Mouse (Mus musculus): Measurements from ENCODE around the gene Rexo5. TPM values are rescaled to one million over a fixed set of nuclear protein-coding genes. Genes with fewer than 3 reads are reported as not detected.
A peak's percentile ranks its signal among the peaks of the same experiment; 100 is the strongest.

Gene Rexo5
- polyA plus RNA-seq (2014; fragmentation: Nextera tagmentation; extraction: Ambion mirVana), result 21.0 and 25.2 TPM in 2 replicates

DNA sequence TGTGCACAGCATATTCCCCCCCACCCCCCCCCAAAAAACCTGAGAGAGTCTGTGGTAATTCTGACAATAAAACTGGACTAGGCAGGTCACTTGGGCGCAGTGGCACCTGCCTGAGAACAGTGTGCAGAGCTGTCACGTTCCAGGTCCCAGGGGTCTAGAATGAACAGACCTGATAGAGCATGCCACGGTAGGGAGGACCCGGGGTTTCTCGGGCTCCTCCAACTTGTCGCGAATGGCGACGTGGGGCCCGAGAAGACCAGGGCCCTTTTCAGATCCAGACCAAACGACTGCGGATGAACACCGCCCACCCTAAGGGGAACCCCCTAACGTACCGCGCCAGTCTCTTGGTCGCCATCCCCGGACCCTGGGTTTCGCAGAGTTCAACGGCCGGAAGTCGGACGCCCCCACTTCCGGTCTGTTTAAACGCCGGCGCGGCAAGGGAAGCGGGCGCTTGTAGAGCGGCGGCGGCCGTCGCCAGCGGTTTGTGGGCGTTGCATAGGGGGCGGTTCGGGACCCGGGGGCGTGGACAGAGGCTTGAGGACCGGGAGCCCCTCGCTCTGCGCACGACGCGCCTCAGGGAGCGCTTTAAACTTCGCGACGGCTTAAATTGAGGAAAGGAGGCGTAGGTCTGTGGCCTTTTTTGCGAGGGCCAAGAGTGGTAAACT is at the start of gene Rexo5, which contains the start of gene Eri2:
TSS of gene Rexo5 (plus strand) at position 421 of the 665 bp plus-strand sequence.
TSS of gene Eri2 (minus strand) at position 473 of the 665 bp plus-strand sequence.
- Histone ChIP-seq H3K36me3 (ENCODE audit: control insufficient read depth, insufficient read depth, low read length) (peaks cover 24% of the 10 kb centered on the region), H3K27ac (ENCODE audit: low read depth) (peak within 1 kb of the TSS; percentile 68), H3K4me1 (replicated peaks; ENCODE audit: control insufficient read depth, insufficient read depth, low read length) (peaks cover 9% of the 10 kb centered on the region), H3K27me3 (replicated peaks; ENCODE audit: control insufficient read depth, insufficient read depth, low read length) (no peaks in the 10 kb centered on the region), H3K4me3 (ENCODE audit: low read depth, low read length) (peak within 1 kb of the TSS; percentile 74), H3K9me3 (ENCODE audit: control insufficient read depth, low read length) (no peaks in the 10 kb centered on the region), H3K4me2 (ENCODE audit: low read length) (peak within 1 kb of the TSS; percentile 72), H3K9ac (ENCODE audit: low read length) (peak within 1 kb of the TSS; percentile 69)
- ATAC-seq (replicated peaks; ENCODE audit: low FRiP score, low TSS enrichment, low read depth), result peak; percentile 98
- DNase-seq (ENCODE audit: low spot score), result peak; percentile 94
- WGBS, result under 1% methylated on average over 53 of the region's 53 CpGs

DNA sequence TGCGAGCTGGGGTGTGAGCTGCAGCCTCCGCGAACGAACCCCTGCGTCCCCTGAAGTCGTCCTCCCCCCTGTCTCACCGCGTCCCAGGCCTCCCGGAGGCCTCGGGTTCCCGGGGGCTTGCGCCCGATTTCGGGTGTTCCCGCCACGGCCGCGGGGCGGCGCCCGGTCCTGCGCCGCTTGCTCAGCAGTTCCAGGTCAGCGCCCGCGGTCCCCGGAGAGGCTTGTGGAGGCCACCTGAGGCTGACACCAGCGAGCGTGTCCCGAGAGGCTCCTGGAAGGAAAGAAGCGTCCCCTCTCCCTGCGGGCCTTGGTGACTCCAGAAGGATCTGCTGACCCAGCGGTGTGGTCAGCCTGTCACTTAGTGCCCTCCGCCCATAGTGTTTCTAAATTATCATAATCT is 49.5 kb upstream of the Rexo5 start:
- Histone ChIP-seq H3K4me3 (ENCODE audit: low read depth, low read length) (0 out of 2 replicates have a peak overlapping the region, but pooled peaks have one; percentile 8), H3K9ac (ENCODE audit: low read length) (no peak overlapping the region), H3K27ac (ENCODE audit: low read depth) (no peak overlapping the region), H3K4me1 (replicated peaks; ENCODE audit: control insufficient read depth, insufficient read depth, low read length) (0 out of 2 replicates have a peak, but pooled peaks cover 3% of the 10 kb centered on the region), H3K9me3 (ENCODE audit: control insufficient read depth, low read length) (no peaks in the 10 kb centered on the region), H3K27me3 (replicated peaks; ENCODE audit: control insufficient read depth, insufficient read depth, low read length) (no peaks in the 10 kb centered on the region), H3K36me3 (ENCODE audit: control insufficient read depth, insufficient read depth, low read length) (no peaks in the 10 kb centered on the region), H3K4me2 (ENCODE audit: low read length) (peak overlapping the region; percentile 38)
- DNase-seq (ENCODE audit: low spot score), result peak; percentile 64
- peak; percentile 48; the same call in 1 of the 2 replicates for ATAC-seq (replicated peaks; ENCODE audit: low FRiP score, low TSS enrichment, low read depth)
- 7% methylated on average over 34 of the region's 34 CpGs for WGBS

DNA sequence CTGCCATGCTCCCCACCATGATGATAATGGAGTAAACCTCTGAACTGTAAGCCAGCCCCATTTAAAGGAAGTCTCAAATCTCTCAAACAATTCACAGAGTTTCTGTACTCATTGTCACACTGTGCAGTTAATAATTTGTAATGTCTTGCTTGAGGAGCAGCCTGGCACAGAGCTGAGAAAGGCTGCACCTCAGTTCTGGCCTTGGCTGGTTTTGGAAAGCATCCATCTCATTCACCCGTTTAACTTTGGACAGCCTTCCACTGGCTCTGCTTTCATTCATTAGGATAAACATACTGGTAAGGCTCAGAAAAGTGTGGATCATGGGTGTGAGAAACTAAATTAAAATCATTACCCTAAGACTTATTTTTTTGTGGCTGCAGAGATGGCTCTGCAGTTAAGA is 47.9 kb upstream of the Rexo5 start:
- Histone ChIP-seq H3K9ac (ENCODE audit: low read length) (no peak overlapping the region), H3K36me3 (ENCODE audit: control insufficient read depth, insufficient read depth, low read length) (no peaks in the 10 kb centered on the region), H3K9me3 (ENCODE audit: control insufficient read depth, low read length) (no peaks in the 10 kb centered on the region), H3K4me2 (ENCODE audit: low read length) (no peak overlapping the region), H3K27ac (ENCODE audit: low read depth) (no peak overlapping the region), H3K27me3 (replicated peaks; ENCODE audit: control insufficient read depth, insufficient read depth, low read length) (no peaks in the 10 kb centered on the region), H3K4me3 (ENCODE audit: low read depth, low read length) (no peak overlapping the region), H3K4me1 (replicated peaks; ENCODE audit: control insufficient read depth, insufficient read depth, low read length) (0 out of 2 replicates have a peak, but pooled peaks cover 3% of the 10 kb centered on the region)
- DNase-seq (ENCODE audit: low spot score), result no peak
- 72% methylated on average over 1 of the region's 1 CpGs for WGBS
- ATAC-seq (replicated peaks; ENCODE audit: low FRiP score, low TSS enrichment, low read depth), result no peak

DNA sequence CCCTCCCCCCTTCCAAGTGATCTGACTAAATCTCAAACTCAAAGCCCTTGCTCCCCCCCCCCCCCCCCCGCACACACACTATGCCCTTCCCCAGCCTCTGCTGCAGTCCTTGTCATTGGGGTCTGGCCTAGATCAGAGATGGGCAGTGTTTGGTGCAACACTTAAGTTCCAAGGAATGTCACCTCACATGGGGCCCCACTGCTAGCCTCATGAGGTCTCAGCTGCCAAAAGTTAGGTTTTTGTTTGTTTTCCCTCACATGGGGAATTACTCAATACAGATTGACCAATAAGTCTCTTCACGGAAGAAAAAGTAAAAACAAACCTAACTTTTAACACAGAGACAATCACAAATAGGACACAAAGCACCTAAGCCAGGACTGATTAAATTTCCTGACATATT is 45.0 kb upstream of the Rexo5 start:
- Histone ChIP-seq H3K4me3 (ENCODE audit: low read depth, low read length) (no peak overlapping the region), H3K27ac (ENCODE audit: low read depth) (no peak overlapping the region), H3K27me3 (replicated peaks; ENCODE audit: control insufficient read depth, insufficient read depth, low read length) (no peaks in the 10 kb centered on the region), H3K9me3 (ENCODE audit: control insufficient read depth, low read length) (no peaks in the 10 kb centered on the region), H3K4me2 (ENCODE audit: low read length) (no peak overlapping the region), H3K4me1 (replicated peaks; ENCODE audit: control insufficient read depth, insufficient read depth, low read length) (0 out of 2 replicates have a peak, but pooled peaks cover 3% of the 10 kb centered on the region), H3K36me3 (ENCODE audit: control insufficient read depth, insufficient read depth, low read length) (no peaks in the 10 kb centered on the region), H3K9ac (ENCODE audit: low read length) (no peak overlapping the region)
- ATAC-seq (replicated peaks; ENCODE audit: low FRiP score, low TSS enrichment, low read depth), result no peak
- no peak for DNase-seq (ENCODE audit: low spot score)
- 73% methylated on average over 2 of the region's 2 CpGs for whole genome bisulfite sequencing

DNA sequence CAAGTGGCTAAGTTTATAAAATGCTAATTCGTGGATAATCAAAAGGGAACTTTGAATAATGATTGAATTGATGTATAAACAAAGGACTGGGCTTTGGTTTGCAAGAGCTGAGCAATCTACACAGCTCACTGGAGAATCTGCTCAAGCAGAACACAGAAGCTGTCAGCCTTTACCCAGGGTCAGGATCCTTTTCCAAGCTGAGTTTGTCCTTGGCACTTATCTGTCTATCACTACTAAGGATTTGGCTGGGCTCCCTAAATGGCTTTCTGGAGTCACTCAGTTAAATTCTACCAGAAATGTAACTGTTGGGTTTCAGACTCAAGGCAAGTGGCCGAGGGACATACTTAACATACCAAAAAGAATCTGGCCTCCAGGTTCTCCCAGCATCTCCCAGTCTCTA is 43.9 kb upstream of the Rexo5 start:
- Histone ChIP-seq H3K9me3 (ENCODE audit: control insufficient read depth, low read length) (no peaks in the 10 kb centered on the region), H3K4me1 (replicated peaks; ENCODE audit: control insufficient read depth, insufficient read depth, low read length) (no peaks in the 10 kb centered on the region), H3K4me3 (ENCODE audit: low read depth, low read length) (no peak overlapping the region), H3K4me2 (ENCODE audit: low read length) (no peak overlapping the region), H3K27ac (ENCODE audit: low read depth) (no peak overlapping the region), H3K36me3 (ENCODE audit: control insufficient read depth, insufficient read depth, low read length) (no peaks in the 10 kb centered on the region), H3K9ac (ENCODE audit: low read length) (no peak overlapping the region), H3K27me3 (replicated peaks; ENCODE audit: control insufficient read depth, insufficient read depth, low read length) (no peaks in the 10 kb centered on the region)
- ATAC-seq (replicated peaks; ENCODE audit: low FRiP score, low TSS enrichment, low read depth), result no peak
- 49% methylated on average over 2 of the region's 2 CpGs for WGBS
- no peak for DNase-seq (ENCODE audit: low spot score)

DNA sequence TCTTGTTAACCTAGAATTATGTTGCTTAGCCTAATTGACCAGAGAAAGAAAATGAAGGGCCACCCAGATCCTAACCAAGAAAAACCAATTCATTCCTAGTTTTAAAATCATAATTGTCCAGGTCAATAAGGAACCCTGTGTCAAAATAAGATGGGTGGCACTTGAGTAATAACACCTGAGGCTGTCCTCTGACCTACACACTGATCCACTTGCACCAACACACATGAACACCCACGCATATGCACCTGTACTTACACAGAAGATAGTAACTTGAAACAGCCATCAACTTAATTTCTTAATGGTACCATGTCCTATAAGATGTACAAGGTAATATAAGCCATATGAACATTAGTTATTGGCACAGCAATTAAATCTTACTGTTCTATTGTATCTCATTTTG is 40.1 kb upstream of the Rexo5 start:
- Histone ChIP-seq H3K36me3 (ENCODE audit: control insufficient read depth, insufficient read depth, low read length) (no peaks in the 10 kb centered on the region), H3K4me2 (ENCODE audit: low read length) (no peak overlapping the region), H3K4me1 (replicated peaks; ENCODE audit: control insufficient read depth, insufficient read depth, low read length) (no peaks in the 10 kb centered on the region), H3K27ac (ENCODE audit: low read depth) (no peak overlapping the region), H3K9me3 (ENCODE audit: control insufficient read depth, low read length) (no peaks in the 10 kb centered on the region), H3K9ac (ENCODE audit: low read length) (no peak overlapping the region), H3K27me3 (replicated peaks; ENCODE audit: control insufficient read depth, insufficient read depth, low read length) (no peaks in the 10 kb centered on the region), H3K4me3 (ENCODE audit: low read depth, low read length) (no peak overlapping the region)
- DNase-seq (ENCODE audit: low spot score) (no peak), ATAC-seq (replicated peaks; ENCODE audit: low FRiP score, low TSS enrichment, low read depth) (no peak)
- WGBS, result 91% methylated on average over 1 of the region's 1 CpGs

DNA sequence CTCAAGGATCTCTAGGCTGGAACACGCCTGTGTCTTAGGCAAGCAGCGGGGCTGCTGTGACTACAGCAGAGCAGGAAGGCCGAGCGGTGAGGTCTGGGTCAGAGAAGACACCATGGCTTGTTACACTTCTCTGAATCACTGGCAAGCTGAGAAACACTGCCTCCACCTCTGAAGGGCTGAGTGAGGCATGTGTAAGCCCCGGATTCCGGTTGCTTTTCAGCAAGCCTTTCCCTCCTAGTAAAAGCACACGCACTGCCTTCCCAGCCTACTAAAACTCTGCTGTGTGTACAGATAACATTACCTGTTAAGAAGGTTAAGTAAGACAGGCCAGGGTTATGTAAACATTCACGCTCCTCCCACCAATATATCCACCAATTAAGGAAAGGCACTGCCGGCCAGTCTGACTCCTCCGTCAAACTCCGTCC is 33.3 kb upstream of the Rexo5 start, which contains the start of gene Acsm3:
TSS of gene Acsm3 (plus strand) at position 397 of the 425 bp plus-strand sequence.
- Histone ChIP-seq H3K27me3 (replicated peaks; ENCODE audit: control insufficient read depth, insufficient read depth, low read length) (no peaks in the 10 kb centered on the region), H3K4me2 (ENCODE audit: low read length) (peak within 1 kb of the TSS; percentile 26), H3K9ac (ENCODE audit: low read length) (no peak within 1 kb of the TSS), H3K9me3 (ENCODE audit: control insufficient read depth, low read length) (no peaks in the 10 kb centered on the region), H3K36me3 (ENCODE audit: control insufficient read depth, insufficient read depth, low read length) (no peaks in the 10 kb centered on the region), H3K4me3 (ENCODE audit: low read depth, low read length) (no peak within 1 kb of the TSS), H3K4me1 (replicated peaks; ENCODE audit: control insufficient read depth, insufficient read depth, low read length) (no peaks in the 10 kb centered on the region), H3K27ac (ENCODE audit: low read depth) (no peak within 1 kb of the TSS)
- ATAC-seq (replicated peaks; ENCODE audit: low FRiP score, low TSS enrichment, low read depth), result peak; percentile 43
- WGBS, result 30% methylated on average over 11 of the region's 11 CpGs
- DNase-seq (ENCODE audit: low spot score), result no peak

DNA sequence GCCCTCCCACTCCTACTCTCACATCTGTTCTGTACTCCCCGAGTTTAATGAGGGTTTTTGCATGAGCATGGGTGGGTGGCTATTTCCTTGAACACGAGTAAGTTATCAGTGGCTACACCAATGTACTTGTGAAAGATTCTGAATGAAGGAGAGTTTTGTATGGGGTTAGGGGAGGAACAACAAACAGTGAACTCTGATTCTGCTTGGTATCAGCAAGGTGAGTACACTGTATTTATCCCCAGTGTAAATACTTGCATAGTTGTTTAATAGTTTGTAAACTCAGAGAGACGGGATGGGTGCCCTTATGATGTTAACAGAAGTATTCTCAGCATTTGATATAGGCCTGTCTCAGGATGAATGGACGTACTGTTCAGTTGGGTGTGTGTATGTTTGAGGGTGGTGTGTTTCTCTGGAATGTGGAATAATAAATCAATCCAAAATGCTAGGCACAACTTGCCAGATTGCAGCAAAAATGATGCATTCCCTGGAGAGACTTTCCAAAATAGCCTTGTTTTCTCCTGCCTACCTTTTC is 31.6 kb upstream of the Rexo5 start:
- Histone ChIP-seq H3K9me3 (ENCODE audit: control insufficient read depth, low read length) (no peaks in the 10 kb centered on the region), H3K4me1 (replicated peaks; ENCODE audit: control insufficient read depth, insufficient read depth, low read length) (no peaks in the 10 kb centered on the region), H3K27ac (ENCODE audit: low read depth) (no peak overlapping the region), H3K9ac (ENCODE audit: low read length) (no peak overlapping the region), H3K4me2 (ENCODE audit: low read length) (no peak overlapping the region), H3K27me3 (replicated peaks; ENCODE audit: control insufficient read depth, insufficient read depth, low read length) (no peaks in the 10 kb centered on the region), H3K36me3 (ENCODE audit: control insufficient read depth, insufficient read depth, low read length) (no peaks in the 10 kb centered on the region), H3K4me3 (ENCODE audit: low read depth, low read length) (no peak overlapping the region)
- 20% methylated on average over 4 of the region's 4 CpGs for WGBS
- ATAC-seq (replicated peaks; ENCODE audit: low FRiP score, low TSS enrichment, low read depth) (no peak), DNase-seq (ENCODE audit: low spot score) (no peak)

All from intestine, embryonic 14.5 days (tissue).